In the genomic region with DNA sequence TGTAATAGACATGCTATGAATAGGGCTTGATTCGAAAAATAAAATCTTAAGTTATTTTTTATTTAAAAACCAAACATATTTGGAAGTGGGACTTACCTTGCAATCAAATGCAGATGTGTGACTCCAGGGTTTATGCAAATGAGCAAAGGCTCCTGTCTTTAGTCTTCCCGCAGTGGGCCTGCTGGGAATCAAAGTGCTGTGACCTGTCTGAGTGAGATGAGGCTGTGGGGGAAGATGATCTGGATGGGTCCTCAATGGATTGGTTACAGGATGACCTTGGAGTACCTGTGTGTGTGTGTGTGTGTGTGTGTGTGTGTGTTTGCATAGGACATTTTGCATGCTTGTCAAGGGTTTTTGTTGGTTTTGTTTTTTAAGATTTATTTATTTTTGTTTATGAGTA, we compare ENCODE assay signal across 19 mouse cellular contexts.
"Had no signal": no experiment of that assay in that cellular context is flagged by ENCODE, and none has a peak within 500 bp of the region (broad histone marks: within the 10 kb centered on the region; RNA-seq: fewer than 3 reads in every experiment).

No protein-coding gene starts in this region.

- H3K9ac ChIP-seq: midbrain, embryonic 13.5 days; neural tube, embryonic 13.5 days; stomach, embryonic 15.5 days had no signal

- H3K9me3 ChIP-seq: midbrain, embryonic 10.5 days; midbrain, embryonic 13.5 days; neural tube, embryonic 13.5 days; stomach, embryonic 15.5 days had no signal

- H3K36me3 ChIP-seq: midbrain, embryonic 13.5 days; neural tube, embryonic 13.5 days; stomach, embryonic 15.5 days had no signal

- H3K27me3 ChIP-seq: midbrain, embryonic 13.5 days; neural tube, embryonic 13.5 days; stomach, embryonic 15.5 days had no signal

- H3K4me3 ChIP-seq: layer of hippocampus, adult 2 months; left cerebral cortex, adult 2 months; midbrain, embryonic 13.5 days; neural tube, embryonic 13.5 days; stomach, embryonic 15.5 days had no signal

- H3K27ac ChIP-seq: kidney, postnatal 0 days; layer of hippocampus, adult 2 months; left cerebral cortex, adult 2 months; macrophage; midbrain, embryonic 10.5 days; midbrain, embryonic 13.5 days; neural tube, embryonic 13.5 days; stomach, embryonic 15.5 days had no signal

- ATAC-seq: intestine, embryonic 16.5 days; lung, postnatal 0 days; midbrain, embryonic 13.5 days; midbrain, embryonic 16.5 days had no signal

- DNase-seq: kidney, adult 18-20 months; kidney, postnatal 25 days; layer of hippocampus, postnatal 36 days; lung, embryonic 14.5 days; retina, postnatal 1 day; right cerebral cortex, postnatal 25 days; spleen, adult 18-20 months; thymus, postnatal 25 days had no signal
